Comparison of ENCODE assay signal across 12 mouse cellular contexts in genomic region chr10:118050152-118050641, GRCm38 (mm10).
DNase-seq lines count a peak whose midpoint lies in the region; ATAC-seq and TF ChIP-seq lines count a peak whose summit lies in the region.
"Had no signal": no experiment of that assay in that cellular context is flagged by ENCODE, and none has a peak within 500 bp of the region (broad histone marks: within the 10 kb centered on the region; RNA-seq: fewer than 3 reads in every experiment).

No protein-coding gene starts in this region.

- WGBS in midbrain, embryonic 10.5 days = 89% methylated on average over 5 of the region's 5 CpGs
- 93% methylated on average over 5 of the region's 5 CpGs for WGBS in midbrain, embryonic 13.5 days
- 8% methylated on average over 5 of the region's 5 CpGs for WGBS in liver, embryonic 14.5 days (ENCODE audit: insufficient replicate concordance)

- TF ChIP-seq EP300 in liver, embryonic 14.5 days (IDR thresholded peaks at IDR 0.05; ENCODE audit: low read depth) = no peak

- no peak overlapping the region for H3K27ac ChIP-seq in midbrain, embryonic 10.5 days (replicated peaks)
- H3K27ac ChIP-seq in midbrain, embryonic 13.5 days = no peak overlapping the region
- H3K27ac ChIP-seq in liver, embryonic 14.5 days = no peak overlapping the region
- H3K27ac ChIP-seq: limb, embryonic 13.5 days had no signal

- no peak for TF ChIP-seq CTCF in liver, embryonic 14.5 days (IDR thresholded peaks at IDR 0.05; ENCODE audit: low read depth)

- no peak overlapping the region for H3K9ac ChIP-seq in midbrain, embryonic 13.5 days (replicated peaks)
- no peak overlapping the region for H3K9ac ChIP-seq in liver, embryonic 14.5 days (replicated peaks)
- H3K9ac ChIP-seq: limb, embryonic 13.5 days had no signal

- H3K4me1 ChIP-seq in midbrain, embryonic 10.5 days = no peaks in the 10 kb centered on the region
- no peaks in the 10 kb centered on the region for H3K4me1 ChIP-seq in midbrain, embryonic 13.5 days (replicated peaks)
- H3K4me1 ChIP-seq in liver, embryonic 14.5 days (replicated peaks; ENCODE audit: control insufficient read depth in 2 of 2, insufficient read depth in 2 of 2, low read length in 1 of 2) = peaks cover 0 to 11% of the 10 kb centered on the region in 2 experiments; a peak in 2 of 4 replicates
- H3K4me1 ChIP-seq: limb, embryonic 13.5 days had no signal

- no peaks in the 10 kb centered on the region for H3K27me3 ChIP-seq in midbrain, embryonic 10.5 days (ENCODE audit: low read depth, poor library complexity, severe bottlenecking)
- H3K27me3 ChIP-seq in midbrain, embryonic 13.5 days = no peaks in the 10 kb centered on the region
- no peaks in the 10 kb centered on the region for H3K27me3 ChIP-seq in liver, embryonic 14.5 days (ENCODE audit: control insufficient read depth, insufficient read depth, low read length)
- H3K27me3 ChIP-seq: limb, embryonic 13.5 days had no signal

- H3K36me3 ChIP-seq in midbrain, embryonic 10.5 days = no peaks in the 10 kb centered on the region
- no peaks in the 10 kb centered on the region for H3K36me3 ChIP-seq in midbrain, embryonic 13.5 days
- no peaks in the 10 kb centered on the region for H3K36me3 ChIP-seq in liver, embryonic 14.5 days (replicated peaks; ENCODE audit: control insufficient read depth, insufficient read depth, low read depth)
- H3K36me3 ChIP-seq: limb, embryonic 13.5 days had no signal

- H3K4me2 ChIP-seq in midbrain, embryonic 13.5 days (replicated peaks) = no peak overlapping the region
- H3K4me2 ChIP-seq in liver, embryonic 14.5 days (ENCODE audit: low read depth) = no peak overlapping the region
- H3K4me2 ChIP-seq: limb, embryonic 13.5 days had no signal

- no peak for ATAC-seq in midbrain, embryonic 13.5 days
- peak; percentile 80 for ATAC-seq in activated CD4-positive, CD25-positive, alpha-beta regulatory T cell, adult 4 months
- ATAC-seq in liver, embryonic 14.5 days (ENCODE audit: insufficient read depth) = 0 out of 2 replicates have a peak, but pooled peaks have one; percentile 48

- DNase-seq in midbrain, embryonic 10.5 days (ENCODE audit: low spot score) = peak; percentile 8
- DNase-seq in liver, embryonic 14.5 days (ENCODE audit: low read depth in 3 of 3, low spot score in 3 of 3) = peak in 1 of 3 experiments; percentile 30
- DNase-seq in adipocyte (ENCODE audit: low spot score) = no peak
- no peak for DNase-seq in spleen, postnatal 10 days (ENCODE audit: low spot score in 2 of 2)
- DNase-seq in kidney, adult 18-20 months = no peak
- DNase-seq: gastrocnemius, postnatal 36 days; kidney, postnatal 4 days; lung, postnatal 36 days had no signal

- H3K9me3 ChIP-seq in midbrain, embryonic 10.5 days (replicated peaks) = peaks cover 4% of the 10 kb centered on the region; the same call in 1 of the 2 replicates
- no peaks in the 10 kb centered on the region for H3K9me3 ChIP-seq in midbrain, embryonic 13.5 days
- no peaks in the 10 kb centered on the region for H3K9me3 ChIP-seq in liver, embryonic 14.5 days (ENCODE audit: control insufficient read depth, low read length)
- H3K9me3 ChIP-seq: limb, embryonic 13.5 days had no signal

- no peak overlapping the region for H3K4me3 ChIP-seq in midbrain, embryonic 10.5 days
- no peak overlapping the region for H3K4me3 ChIP-seq in midbrain, embryonic 13.5 days (replicated peaks)
- no peak overlapping the region for H3K4me3 ChIP-seq in liver, embryonic 14.5 days (ENCODE audit: insufficient read depth in 1 of 2, low read depth in 2 of 2, low read length in 2 of 2)
- H3K4me3 ChIP-seq: erythroblast, embryonic 14.5 days; limb, embryonic 13.5 days had no signal
